Mouse (Mus musculus): Measurements from ENCODE around the gene Tnfsf10.
A peak's percentile ranks its signal among the peaks of the same experiment; 100 is the strongest.
"Not testable (repeated sequence)": the region's sequence is repeated elsewhere in the genome, so short reads cannot be mapped to it uniquely, and the experiment has no call there.

Gene Tnfsf10

DNA sequence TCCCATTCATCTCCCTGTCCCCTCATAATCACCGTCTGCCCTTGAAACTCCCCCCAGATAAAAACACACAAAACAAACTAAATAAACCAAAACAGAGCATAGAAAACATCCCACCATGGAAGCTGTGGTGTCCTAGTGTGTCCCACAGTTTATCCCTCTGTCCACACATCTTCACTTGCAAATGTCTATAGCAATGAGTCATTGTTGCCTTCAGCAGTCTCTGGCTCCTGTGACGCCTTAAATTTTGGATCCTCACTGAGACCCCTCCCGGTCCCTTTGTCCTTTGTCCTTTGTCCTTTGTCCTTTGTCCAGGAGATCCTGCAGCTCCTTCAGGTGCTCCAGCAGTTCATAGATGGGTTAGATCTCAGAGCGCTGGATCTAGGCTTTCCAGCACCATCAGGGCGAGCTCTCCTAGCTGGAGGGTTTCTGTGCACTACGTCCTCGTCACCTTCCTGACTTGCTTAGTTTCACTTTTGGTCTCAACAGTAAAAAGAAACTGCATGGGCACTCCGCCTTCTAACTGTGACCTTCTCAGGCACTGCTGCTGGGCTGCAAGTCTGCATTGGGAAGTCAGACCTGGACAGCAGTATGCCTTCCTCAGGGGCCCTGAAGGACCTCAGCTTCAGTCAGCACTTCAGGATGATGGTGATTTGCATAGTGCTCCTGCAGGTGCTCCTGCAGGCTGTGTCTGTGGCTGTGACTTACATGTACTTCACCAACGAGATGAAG is at the start of gene Tnfsf10:
Gene Tnfsf10 (plus strand): TSS at position 470 of the 729 bp plus-strand sequence.
- peak; percentile 25 for DNase-seq (ENCODE audit: low read depth)

DNA sequence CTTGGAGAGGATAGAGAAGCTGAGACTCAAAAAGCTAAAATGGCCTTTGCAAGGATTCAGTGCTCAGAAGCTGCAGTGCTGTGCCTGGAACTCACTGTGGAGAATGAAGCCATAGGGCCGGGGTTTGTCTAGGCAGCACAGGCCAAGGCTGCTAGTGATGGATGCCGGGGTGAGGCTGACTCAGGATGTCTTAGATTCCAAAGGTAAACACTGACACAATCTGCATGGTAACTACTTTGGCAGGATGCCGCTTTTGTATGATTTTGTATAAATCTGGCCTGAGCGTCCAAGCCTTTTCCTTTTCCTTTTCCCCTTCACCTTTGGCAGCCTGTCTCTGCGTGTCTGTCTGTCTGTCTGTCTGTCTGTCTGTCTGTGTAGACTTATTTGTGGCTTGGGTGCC is 49.5 kb upstream of the Tnfsf10 start:
- DNase-seq (ENCODE audit: low read depth): no peak

DNA sequence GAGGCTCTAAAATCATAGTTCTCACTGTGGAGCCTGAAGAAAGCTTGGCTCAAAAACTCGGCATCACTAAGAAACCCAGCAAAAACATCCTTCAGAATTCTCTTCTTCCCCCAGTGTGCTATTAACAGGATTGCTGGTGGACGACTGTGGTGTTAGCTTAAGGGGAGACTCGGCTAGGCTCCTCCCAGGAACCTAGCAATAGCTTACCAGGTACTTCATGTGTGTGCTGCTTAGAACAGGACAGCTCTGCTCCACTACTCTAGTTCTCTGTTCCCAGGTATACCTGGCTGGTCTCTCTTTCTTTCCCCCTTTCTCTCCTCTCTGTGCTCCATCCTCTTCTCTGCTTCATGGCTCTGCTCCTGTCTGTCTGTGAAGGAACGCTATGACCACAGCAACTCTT is 48.9 kb upstream of the Tnfsf10 start:
- DNase-seq (ENCODE audit: low read depth): no peak

DNA sequence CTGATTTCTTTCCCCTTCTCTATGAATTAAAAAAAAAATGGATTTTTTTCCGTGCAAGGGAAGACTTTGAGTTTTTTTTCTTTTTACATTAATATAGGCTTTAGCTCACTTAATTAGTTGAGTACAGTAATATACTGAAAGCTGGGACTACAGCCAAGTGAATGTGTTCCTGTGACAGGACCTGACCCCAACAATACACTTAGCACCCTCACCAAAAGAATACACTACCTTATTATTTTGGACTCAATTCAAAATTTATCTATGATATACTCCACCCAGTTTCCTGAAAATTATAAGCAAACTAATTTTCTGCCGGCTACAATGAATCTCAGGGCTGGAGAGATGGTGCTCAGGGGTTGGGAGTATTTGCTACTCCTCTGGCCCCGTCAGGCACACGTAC is 47.7 kb upstream of the Tnfsf10 start:
- DNase-seq (ENCODE audit: low read depth): no peak

DNA sequence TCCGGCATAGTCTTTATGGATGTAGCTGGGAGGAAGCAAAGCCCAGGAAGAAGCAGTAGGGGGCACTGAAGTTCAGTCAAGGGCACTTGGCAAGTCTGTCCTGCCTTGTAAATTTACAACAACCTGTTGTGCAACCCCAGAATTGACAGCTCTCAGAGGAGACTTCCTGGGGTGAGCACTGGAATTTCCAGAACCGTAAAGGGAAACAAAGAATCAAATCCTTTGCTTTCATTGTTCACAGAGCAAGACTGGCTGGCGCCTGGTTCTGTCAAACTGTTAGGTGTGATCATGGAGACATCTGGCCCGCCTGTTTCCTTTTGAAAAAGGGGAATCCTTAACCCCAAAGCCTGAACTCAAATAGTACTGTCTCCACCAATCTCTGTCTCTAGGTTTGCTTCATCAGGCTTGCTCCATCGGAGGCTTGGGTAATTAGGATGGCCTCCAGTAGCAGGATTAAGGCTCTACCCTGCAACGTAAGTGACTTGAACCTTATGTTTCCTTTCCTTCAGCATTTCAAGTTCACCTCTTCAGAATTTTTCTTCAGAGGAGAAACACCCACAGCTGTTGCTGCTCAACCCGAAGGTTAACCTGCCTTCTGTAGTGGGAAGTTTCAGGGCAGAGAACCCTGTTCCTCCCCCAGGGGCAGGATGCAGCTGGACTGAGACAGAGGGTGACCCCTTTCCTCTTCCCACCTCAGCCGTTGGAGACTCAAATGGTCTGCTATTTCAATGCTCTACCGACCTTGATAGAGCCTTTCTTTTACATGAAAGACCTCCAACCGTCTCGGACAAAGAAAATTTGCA is 46.5 kb upstream of the Tnfsf10 start:
- DNase-seq (ENCODE audit: low read depth): no peak

DNA sequence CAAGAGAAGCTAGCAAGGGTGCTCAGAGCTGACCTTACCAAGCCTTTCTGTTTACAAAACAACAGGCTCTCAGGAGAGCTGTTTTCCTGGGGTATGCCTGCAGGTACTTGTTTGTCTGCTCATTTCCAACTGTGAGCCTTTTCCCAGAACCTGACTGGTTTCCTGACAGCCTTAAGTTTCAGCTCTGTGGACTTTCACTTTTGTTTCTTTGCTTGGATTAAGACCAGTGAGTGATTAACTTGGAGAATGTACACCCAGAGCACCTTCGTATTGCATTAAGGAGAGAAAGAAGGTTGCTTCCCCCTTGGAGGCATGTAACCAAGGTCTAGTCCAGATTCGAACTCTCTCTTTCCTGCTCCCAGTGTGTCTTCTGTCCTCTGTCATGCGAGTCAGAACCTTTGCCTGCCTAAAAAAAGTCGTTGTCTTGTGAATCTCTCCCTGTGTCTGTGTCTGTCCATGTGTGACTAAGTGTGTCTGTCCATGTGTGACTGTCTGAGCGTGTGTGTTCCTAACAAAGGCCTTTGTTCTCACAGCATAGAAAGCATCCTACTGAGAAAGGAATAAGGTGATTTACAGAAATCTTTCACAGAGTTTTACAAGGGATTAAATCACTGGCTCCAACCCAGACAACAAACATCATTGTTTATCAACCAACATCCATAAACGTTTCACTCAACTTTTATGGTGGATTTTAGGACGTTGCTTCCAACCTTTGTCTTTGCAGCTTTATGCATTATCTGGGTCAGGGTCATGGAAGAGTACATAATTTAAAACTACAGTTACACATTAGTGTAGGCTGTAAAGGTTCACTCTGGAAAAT is 43.7 kb upstream of the Tnfsf10 start:
- DNase-seq (ENCODE audit: low read depth): no peak

DNA sequence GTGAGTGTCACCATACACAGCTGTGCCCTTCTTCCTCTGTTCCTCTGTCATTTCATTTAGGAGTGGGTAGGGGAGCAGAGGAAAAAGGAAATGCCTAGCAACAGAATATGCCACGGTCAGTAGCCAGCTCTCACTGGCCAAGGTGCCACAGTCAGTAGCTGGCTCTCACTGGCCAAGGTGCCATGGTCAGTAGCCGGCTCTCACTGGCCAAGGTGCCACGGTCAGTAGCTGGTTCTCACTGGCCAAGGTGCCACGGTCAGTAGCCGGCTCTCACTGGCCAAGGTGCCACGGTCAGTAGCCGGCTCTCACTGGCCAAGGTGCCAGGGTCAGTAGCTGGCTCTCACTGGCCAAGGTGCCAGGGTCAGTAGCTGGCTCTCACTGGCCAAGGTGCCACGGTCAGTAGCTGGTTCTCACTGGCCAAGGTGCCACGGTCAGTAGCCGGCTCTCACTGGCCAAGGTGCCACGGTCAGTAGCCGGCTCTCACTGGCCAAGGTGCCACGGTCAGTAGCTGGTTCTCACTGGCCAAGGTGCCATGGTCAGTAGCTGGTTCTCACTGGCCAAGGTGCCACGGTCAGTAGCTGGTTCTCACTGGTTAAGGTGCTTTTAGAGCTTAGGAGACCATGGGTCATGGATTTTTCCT is 37.4 kb upstream of the Tnfsf10 start:
- DNase-seq (ENCODE audit: low read depth): not testable (repeated sequence)

DNA sequence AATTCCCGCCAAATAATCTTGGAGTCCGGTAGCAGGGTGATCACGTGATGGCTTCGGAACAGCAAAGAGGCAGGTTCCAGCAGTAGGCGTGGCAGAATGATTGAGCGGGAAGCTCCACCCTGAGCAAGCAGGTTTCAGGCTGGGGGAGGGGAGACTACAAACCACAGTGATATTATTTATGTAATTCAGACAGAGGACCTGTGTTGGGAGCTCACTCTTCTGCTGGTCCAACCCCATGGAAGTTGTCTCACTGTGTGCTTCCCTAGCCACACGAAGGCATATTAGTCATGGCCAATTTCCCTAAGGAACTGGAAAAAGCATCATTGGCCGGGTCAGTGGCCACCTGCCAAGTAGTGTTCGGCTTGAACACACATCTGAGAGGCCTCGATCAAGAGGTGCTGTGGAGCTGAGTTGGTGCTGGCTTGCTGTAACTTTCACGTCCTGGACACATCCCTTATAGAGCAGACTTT is 36.5 kb upstream of the Tnfsf10 start:
- no peak for DNase-seq (ENCODE audit: low read depth)

DNA sequence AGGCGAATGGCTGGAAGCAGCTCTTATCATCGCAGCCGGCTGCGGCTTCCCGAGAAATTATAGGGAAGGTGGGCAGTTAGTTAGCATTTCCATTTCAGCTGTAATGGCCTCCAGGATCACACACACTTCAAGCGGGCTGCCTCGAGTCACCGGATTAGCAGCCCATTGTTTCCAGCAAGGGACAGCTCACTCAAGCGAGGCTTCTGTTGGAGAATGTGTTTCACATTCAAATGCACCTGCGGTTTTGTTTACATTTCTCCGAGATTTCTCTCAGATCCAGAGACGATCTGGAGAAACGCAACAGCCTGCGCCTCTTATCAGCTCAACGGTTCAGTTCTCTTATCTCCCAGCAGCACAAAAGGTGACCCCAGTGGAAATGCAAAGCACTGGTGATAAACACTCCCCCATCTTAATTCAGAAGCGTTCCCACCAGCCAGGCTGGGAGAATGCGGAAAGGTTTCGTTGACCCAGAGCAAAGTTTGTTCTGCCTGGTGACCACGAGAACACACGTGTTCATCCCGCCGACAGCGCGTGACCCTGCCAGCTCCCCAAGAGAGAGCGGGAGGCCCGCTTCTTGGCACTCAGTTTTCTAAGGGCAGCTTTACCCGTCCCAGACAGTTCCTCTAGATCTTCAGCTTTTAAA is 33.6 kb upstream of the Tnfsf10 start:
- no peak for DNase-seq (ENCODE audit: low read depth)

DNA sequence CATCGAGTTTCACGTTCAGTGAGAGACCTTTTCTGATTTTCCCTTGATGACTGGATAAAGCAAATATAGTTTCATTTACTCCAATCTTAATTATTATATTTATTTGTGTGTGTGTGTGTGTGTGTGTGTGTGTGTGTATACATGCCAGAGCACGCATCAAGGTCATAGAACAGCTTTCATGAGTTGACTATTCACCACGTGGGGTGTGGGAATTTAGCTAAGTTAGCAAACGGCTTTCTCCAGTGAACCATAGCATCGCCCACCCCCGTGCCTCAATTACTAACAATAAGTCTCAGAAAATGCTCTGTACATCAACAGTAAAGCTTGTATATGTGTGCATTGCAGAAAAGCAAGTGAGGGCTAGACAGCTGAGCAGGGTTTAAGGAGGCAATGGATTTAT is 33.0 kb upstream of the Tnfsf10 start:
- DNase-seq (ENCODE audit: low read depth): no peak

DNA sequence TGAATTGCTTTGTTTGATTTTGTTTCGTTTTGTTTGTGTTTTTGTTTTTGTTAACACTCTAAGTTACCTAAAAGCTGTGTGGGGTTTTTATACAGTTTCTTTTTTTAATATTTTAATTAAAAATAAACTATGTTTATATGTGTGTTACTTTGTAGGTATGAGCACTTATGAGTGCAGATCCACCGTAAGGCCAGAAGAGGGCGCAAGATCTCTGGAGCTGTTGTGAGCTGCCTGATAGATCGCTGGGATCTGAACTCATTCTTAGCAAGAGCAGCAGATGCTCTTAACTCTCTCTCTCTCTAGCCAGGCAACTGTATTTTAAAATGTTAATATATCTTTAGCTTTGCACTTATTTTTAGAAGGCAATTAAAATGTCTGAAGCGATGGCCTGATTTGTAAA is 32.6 kb upstream of the Tnfsf10 start:
- DNase-seq (ENCODE audit: low read depth): no peak

DNA sequence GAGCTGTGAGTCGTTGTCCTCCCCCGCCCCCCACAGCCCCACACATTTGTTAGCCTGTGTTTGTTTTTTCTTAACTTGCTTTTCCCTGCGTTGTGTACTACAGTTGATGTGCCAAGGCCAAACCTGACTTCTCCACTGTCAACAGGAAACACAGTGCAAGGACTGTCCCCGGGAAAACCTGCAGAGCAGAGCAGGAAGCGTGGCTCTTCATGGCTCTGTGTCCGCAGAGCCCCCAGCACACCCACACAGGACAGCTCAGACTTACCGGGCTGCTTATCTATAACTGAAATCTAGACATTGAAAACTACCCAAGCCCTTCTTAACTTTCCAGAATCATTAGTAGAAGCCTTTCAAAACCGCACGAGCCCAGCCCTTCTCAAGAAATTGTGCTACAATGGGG is 31.8 kb upstream of the Tnfsf10 start:
- no peak for DNase-seq (ENCODE audit: low read depth)

DNA sequence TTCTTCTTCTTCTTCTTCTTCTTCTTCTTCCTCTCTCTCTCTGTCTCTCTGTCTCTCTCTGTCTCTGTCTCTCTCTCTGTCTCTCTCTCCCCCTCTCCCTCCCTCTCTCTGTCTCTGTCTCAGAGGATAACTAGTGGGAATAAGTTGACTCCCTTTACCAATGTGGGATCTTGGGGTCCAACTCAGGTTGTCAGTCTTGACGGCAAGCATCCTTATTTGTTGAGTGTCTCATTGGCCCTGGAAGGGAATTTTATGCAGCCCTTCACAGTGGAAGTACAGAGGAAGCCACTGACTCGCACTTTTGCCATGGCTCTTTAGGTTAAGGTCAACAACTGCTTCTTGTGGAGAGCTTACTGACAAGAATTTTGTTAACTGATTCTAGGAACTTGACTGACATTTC is 28.5 kb upstream of the Tnfsf10 start:
- no peak for DNase-seq (ENCODE audit: low read depth)

DNA sequence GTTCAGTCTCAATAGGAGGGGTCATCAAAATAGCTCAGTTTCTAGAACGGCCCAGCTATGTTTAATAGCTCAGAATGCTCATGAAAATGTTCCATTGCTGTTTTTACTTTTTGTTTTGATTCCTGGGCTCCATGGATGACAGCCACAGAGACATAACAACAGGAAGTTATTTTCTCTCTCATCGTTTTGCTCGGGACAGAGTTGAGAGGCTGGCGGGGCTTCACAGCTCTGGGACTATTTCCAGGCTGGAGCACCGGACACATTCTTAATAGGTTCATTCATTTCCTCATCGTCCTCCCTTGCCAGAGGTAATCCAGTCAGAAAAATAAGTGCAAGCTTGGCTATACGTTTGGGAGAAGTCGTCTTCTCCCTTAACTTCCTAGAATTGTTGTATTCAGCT is 27.9 kb upstream of the Tnfsf10 start:
- DNase-seq (ENCODE audit: low read depth): no peak

DNA sequence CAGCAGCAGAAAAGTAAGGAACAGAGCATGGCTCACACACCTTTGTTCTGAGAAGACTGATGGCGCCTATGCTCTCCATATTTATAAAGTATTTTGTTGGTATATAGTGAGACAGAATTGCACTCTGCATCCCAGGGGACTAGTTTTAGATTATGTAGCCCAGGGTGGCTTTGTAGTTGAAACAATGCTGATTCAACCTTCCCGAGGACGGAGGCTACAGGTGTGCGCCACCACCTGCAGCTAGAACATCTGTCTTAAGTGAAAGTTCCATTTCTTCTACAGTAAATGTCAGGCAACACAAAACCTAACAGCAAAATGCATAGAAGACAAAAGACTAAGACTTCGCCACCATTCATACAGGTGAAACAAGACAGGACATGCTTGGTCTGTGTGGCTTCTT is 26.5 kb upstream of the Tnfsf10 start:
- no peak for DNase-seq (ENCODE audit: low read depth)

DNA sequence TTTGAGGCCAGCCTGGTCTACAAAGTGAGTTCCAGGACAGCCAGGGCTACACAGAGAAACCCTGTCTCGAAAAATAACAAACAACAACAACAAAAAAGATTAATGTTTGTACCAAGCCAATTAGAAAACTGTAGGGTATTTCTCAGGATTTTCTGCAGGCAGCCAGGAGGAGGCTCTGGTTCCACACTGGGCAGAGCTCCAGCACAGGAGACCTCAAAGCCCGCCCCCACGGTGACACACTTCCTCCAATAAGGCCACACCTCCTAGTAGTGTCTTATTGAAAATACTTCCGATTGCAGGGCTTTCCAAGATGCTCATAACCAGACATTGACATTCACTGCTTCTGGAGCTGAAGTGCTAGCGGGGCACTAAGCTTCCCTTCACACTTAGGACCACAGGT is 25.9 kb upstream of the Tnfsf10 start:
- DNase-seq (ENCODE audit: low read depth): not testable (repeated sequence)

DNA sequence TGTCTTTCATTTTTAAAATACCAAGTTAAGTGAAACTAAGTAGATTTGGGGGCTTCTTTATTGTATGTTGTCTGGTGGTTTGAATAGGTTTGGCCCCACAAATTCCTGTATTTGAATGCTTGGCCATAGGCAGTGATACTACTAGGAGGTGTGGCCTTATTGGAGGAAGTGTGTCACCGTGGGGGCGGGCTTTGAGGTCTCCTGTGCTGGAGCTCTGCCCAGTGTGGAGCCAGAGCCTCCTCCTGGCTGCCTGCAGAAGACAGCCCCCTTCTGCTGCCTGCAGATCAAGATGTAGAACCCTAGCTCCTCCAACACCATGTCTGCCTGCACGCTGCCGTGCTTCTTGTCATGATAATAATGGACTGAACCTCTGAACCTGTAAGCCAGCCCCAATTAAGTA is 25.4 kb upstream of the Tnfsf10 start:
- not testable (repeated sequence) for DNase-seq (ENCODE audit: low read depth)

DNA sequence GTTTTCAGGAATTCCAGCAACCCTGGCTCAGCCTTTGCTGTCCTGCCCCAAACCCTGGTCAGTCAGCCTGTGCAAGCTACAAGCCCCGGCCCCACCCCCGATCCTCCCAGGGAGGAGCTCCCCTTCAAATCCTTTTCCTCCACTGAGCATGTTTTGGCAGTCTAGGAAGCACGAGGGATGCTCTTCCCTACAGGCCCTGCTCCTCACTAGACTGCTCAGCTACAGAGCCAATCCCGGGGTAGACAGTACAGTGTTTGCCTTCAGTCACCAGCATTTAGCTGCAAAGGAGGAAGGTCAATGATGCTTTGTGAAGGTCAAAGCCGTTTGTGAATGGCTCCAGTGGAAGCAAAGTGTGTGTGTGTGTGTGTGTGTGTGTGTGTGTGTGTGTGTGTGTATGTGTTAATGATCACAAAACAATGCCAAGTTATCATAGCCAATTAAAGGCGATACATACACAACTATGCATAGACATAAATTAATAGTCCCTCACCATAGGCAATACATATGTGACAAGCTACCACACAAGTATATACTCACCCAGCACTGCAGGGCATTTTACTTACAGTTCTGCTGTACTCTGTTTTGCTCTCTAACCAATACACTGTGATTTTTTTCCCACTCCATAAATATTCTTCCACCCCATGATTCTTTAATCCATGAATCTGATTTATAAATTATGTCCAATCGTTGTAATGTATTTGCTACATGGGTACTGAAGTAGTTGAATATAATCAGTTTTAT is 23.0 kb upstream of the Tnfsf10 start:
- no peak for DNase-seq (ENCODE audit: low read depth)

DNA sequence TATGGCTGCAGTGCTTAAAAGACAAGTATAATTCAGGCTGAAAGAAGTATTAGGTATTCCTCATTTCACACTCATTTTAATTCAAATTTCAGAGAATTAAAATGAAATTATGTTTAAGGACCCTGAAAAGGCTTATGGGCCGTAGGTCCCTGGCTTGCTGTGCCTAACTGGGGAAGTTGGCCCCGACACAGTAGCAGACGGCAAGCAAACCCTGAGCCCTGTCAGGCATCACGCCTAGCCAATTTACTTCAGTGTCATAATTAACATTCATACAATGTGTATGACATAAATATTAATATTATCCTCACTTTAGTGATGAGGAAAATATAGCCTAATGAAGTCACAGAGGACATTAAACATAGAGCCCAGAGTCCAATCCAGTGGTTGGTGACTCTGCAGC is 16.4 kb upstream of the Tnfsf10 start:
- no peak for DNase-seq (ENCODE audit: low read depth)

DNA sequence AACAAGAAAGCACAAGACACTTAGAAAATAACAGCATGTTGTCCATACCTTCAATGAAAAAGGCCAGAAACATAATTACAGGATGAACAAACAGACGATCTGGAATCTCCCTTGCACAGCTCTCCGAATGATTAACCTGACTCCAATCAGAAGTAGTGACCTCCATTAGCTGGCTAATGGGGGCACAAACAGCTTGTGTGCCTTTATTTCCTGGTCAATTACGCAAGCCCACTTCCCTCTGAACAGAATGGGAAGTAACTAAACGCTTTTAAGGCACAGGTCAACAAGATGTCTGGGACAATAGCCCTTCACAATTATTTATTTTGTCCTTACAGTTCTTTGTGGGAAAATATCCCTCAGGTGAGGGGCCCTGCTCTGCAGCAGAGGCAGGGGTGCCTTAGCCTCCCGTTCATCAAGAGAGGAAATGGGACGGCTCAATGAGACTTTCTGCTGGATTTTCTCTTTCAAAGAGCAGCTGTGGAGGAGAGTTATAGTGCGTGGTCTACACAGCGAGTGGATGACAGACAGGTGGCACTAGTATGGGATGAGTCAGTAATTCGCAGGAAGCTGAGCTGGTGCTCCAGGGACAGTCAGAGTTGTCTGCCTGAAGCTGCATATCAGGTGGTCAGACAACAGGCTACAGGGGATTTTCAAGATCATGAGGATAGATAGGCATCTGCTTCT is 14.3 kb upstream of the Tnfsf10 start:
- DNase-seq (ENCODE audit: low read depth): no peak

All from c-Kit-positive CD71-negative TER-119-negative erythroid progenitor cells, embryonic 14.5 days (primary cell).